Mouse (Mus musculus) cortical plate, adult 2 months (tissue): ENCODE results near the gene Ddx27.

Experiments
- CTCF ChIP-seq: fragments of 200-500 bp; IDR thresholded peaks from 2 replicates; pipeline ENCODE4 v1.5.1; 2011; ENCODE audit warnings: mild to moderate bottlenecking, control low read depth, low read length; ENCODE audit not compliant: insufficient read depth; ENCODE audit errors: extremely low read depth
- POLR2A ChIP-seq: fragments of 200-500 bp; IDR thresholded peaks from 2 replicates; pipeline ENCODE4 v1.6.1; 2011; ENCODE audit warnings: mild to moderate bottlenecking, low read length, control low read depth; ENCODE audit not compliant: insufficient read depth; ENCODE audit errors: extremely low read depth

GRCm38 (mm10) chr2:167038297-167038696 lies 23.3 kb downstream of the Ddx27 start:
- TF ChIP-seq CTCF (no peak), POLR2A (no peak)
